Mouse (Mus musculus) frontal cortex, adult (tissue): ENCODE measurements at regions not wholly inside any gene's neighbourhood (a gene's known extent, or its start where the extent isn't known, plus 50 kb on each side); places are given as distances from the start of the nearest gene placed in this dataset.

Source experiments
- ATAC-seq: cut with Nextera tagmentation; 2 replicates; pipeline ENCODE4 v1.9.2; 2017; ENCODE audit warnings: mild to moderate bottlenecking, moderate library complexity, mixed read lengths; ENCODE audit not compliant: low TSS enrichment

GRCm38 (mm10) chr16:24180666-24181065 is 192.0 kb upstream of the Bcl6 start:
- no peak for ATAC-seq

GRCm38 (mm10) chr16:24177564-24177963 is 188.9 kb upstream of the Bcl6 start:
- ATAC-seq: no peak

GRCm38 (mm10) chr16:24177131-24177530 is 188.5 kb upstream of the Bcl6 start:
- ATAC-seq: no peak

GRCm38 (mm10) chr16:24176057-24176456 is 187.4 kb upstream of the Bcl6 start:
- ATAC-seq: peak; percentile 99

- no peak for ATAC-seq
Observed at GRCm38 (mm10) chr16:24175235-24175760, 186.6 kb upstream of the Bcl6 start.

- ATAC-seq: no peak
Observed at GRCm38 (mm10) chr16:24174595-24174994, 185.9 kb upstream of the Bcl6 start.

GRCm38 (mm10) chr16:24173783-24174518 is 185.3 kb upstream of the Bcl6 start:
- no peak for ATAC-seq

- ATAC-seq: no peak
Observed at GRCm38 (mm10) chr16:24172653-24173052, 184.0 kb upstream of the Bcl6 start.

GRCm38 (mm10) chr16:24172065-24172464 is 183.4 kb upstream of the Bcl6 start:
- no peak for ATAC-seq

GRCm38 (mm10) chr16:24171161-24171560 is 182.5 kb upstream of the Bcl6 start:
- no peak for ATAC-seq

GRCm38 (mm10) chr16:24166496-24166895 is 177.8 kb upstream of the Bcl6 start:
- no peak for ATAC-seq

- ATAC-seq: no peak
Observed at GRCm38 (mm10) chr16:24165461-24166081, 176.9 kb upstream of the Bcl6 start.

- no peak for ATAC-seq
Observed at GRCm38 (mm10) chr16:24160705-24161285, 172.1 kb upstream of the Bcl6 start.

GRCm38 (mm10) chr16:24159336-24159735 is 170.7 kb upstream of the Bcl6 start:
- ATAC-seq: no peak

GRCm38 (mm10) chr16:24157753-24158152 is 169.1 kb upstream of the Bcl6 start:
- no peak for ATAC-seq

GRCm38 (mm10) chr16:24156729-24157430 is 168.2 kb upstream of the Bcl6 start:
- peak; percentile 92 for ATAC-seq

- ATAC-seq: no peak
Observed at GRCm38 (mm10) chr16:24154816-24155357, 166.2 kb upstream of the Bcl6 start.

- no peak for ATAC-seq
Observed at GRCm38 (mm10) chr16:24153943-24154342, 165.3 kb upstream of the Bcl6 start.

- no peak for ATAC-seq
Observed at GRCm38 (mm10) chr16:24151831-24152247, 163.2 kb upstream of the Bcl6 start.

GRCm38 (mm10) chr16:24151178-24151725 is 162.6 kb upstream of the Bcl6 start:
- ATAC-seq: no peak

GRCm38 (mm10) chr16:24150512-24150911 is 161.9 kb upstream of the Bcl6 start:
- no peak for ATAC-seq

- 0 out of 2 replicates have a peak, but pooled peaks have one; percentile 23 for ATAC-seq
Observed at GRCm38 (mm10) chr16:24149441-24149840, 160.8 kb upstream of the Bcl6 start.
